In the genomic region with DNA sequence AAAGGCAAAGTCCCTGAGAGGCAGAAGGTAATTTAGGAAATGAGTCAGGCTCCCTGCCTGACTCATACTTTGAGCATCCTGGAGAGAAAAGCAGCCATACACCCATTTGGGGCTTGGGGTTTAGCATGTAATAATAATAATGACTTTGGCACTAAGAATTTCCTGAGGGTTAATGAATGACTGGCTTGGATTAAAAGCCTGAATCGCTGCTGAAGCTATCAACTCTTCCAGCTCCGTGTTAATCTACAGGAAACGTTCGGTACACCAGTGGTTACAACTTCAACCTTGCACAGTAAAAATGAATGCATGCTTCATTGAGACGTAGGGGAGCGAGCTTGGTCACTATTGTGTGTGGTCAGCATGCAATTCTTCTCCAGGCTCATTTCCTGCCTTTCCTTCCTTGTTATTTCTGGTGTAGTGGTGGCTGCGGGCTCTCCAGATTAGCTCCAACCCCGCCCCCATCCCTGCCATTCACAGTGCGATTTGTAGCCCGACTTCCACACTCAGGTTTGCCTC, we compare ENCODE assay signal across 10 mouse cellular contexts.
A peak's percentile ranks its signal among the peaks of the same experiment; 100 is the strongest.
DNase-seq lines count a peak whose midpoint lies in the region; ATAC-seq and TF ChIP-seq lines count a peak whose summit lies in the region.
"Had no signal": no experiment of that assay in that cellular context is flagged by ENCODE, and none has a peak within 500 bp of the region (broad histone marks: within the 10 kb centered on the region; RNA-seq: fewer than 3 reads in every experiment).

No protein-coding gene starts in this region.

- H3K36me3 ChIP-seq in heart, adult 2 months (ENCODE audit: control insufficient read depth, insufficient read depth, low read length), result no peaks in the 10 kb centered on the region
- no peaks in the 10 kb centered on the region for H3K36me3 ChIP-seq in kidney, embryonic 15.5 days
- H3K36me3 ChIP-seq: hindbrain, embryonic 12.5 days had no signal

- intact Hi-C loops in gastrocnemius, adult 2 months (cut with DNase I), result no loop called here
- intact Hi-C loops in heart, adult 2 months (cut with DNase I), result no loop called here

- no peak for DNase-seq in gastrocnemius, adult 2 months
- DNase-seq in gastrocnemius, adult 18-20 months (ENCODE audit: low spot score), result no peak
- peak in 1 of 2 experiments; percentile 22 for DNase-seq in heart, adult 2 months
- peak; percentile 20 for DNase-seq in lung, postnatal 36 days
- DNase-seq in frontal cortex, postnatal 14 days (ENCODE audit: low spot score in 2 of 2), result no peak
- no peak for DNase-seq in right cerebral cortex, postnatal 14 days
- no peak for DNase-seq in spleen, adult 12 weeks (ENCODE audit: low spot score)
- DNase-seq: adrenal gland, adult 8-10 months had no signal

- no peak for TF ChIP-seq POLR2A in heart, adult 2 months (IDR thresholded peaks at IDR 0.05; ENCODE audit: insufficient read depth, low read depth, low read length)

- no peak for TF ChIP-seq CTCF in gastrocnemius, adult 2 months (IDR thresholded peaks at IDR 0.05)
- no peak for TF ChIP-seq CTCF in heart, adult 2 months (IDR thresholded peaks at IDR 0.05)

- peak overlapping the region; percentile 20; the same call in 1 of the 2 replicates for H3K4me2 ChIP-seq in kidney, embryonic 15.5 days
- H3K4me2 ChIP-seq: hindbrain, embryonic 12.5 days had no signal

- H3K79me2 ChIP-seq in heart, adult 2 months (replicated peaks; ENCODE audit: control insufficient read depth, insufficient read depth, low read length), result no peaks in the 10 kb centered on the region

- no peak overlapping the region for H3K9ac ChIP-seq in heart, adult 2 months (ENCODE audit: low read depth, low read length)
- H3K9ac ChIP-seq in kidney, embryonic 15.5 days, result no peak overlapping the region
- H3K9ac ChIP-seq: hindbrain, embryonic 12.5 days had no signal

- H3K27me3 ChIP-seq in heart, adult 2 months (ENCODE audit: control insufficient read depth, insufficient read depth, low read length), result no peaks in the 10 kb centered on the region
- H3K27me3 ChIP-seq in kidney, embryonic 15.5 days, result no peaks in the 10 kb centered on the region
- H3K27me3 ChIP-seq: hindbrain, embryonic 12.5 days had no signal

- no peaks in the 10 kb centered on the region for H3K9me3 ChIP-seq in kidney, embryonic 15.5 days (replicated peaks)
- H3K9me3 ChIP-seq: hindbrain, embryonic 12.5 days had no signal

- peaks cover 13% of the 10 kb centered on the region for H3K4me1 ChIP-seq in heart, adult 2 months (ENCODE audit: control insufficient read depth, insufficient read depth, low read length)
- peaks cover 18% of the 10 kb centered on the region for H3K4me1 ChIP-seq in kidney, embryonic 15.5 days

- H3K4me3 ChIP-seq in gastrocnemius, adult 2 months, result no peak overlapping the region
- no peak overlapping the region for H3K4me3 ChIP-seq in heart, adult 2 months
- no peak overlapping the region for H3K4me3 ChIP-seq in kidney, embryonic 15.5 days (replicated peaks)
- H3K4me3 ChIP-seq: hindbrain, embryonic 12.5 days had no signal

- H3K27ac ChIP-seq in gastrocnemius, adult 2 months, result peak overlapping the region; percentile 28; the same call in 1 of the 2 replicates
- H3K27ac ChIP-seq in heart, adult 2 months, result peak overlapping the region; percentile 43
- H3K27ac ChIP-seq in kidney, embryonic 15.5 days, result peak overlapping the region; percentile 85
- H3K27ac ChIP-seq: hindbrain, embryonic 12.5 days had no signal

- ATAC-seq in kidney, embryonic 15.5 days (replicated peaks; ENCODE audit: low FRiP score), result peak; percentile 49

- 19% methylated on average over 10 of the region's 10 CpGs for WGBS in heart, adult 2 months
- 26% methylated on average over 10 of the region's 10 CpGs for WGBS in kidney, embryonic 15.5 days

- TF ChIP-seq EP300 in heart, adult 2 months (IDR thresholded peaks at IDR 0.05; ENCODE audit: insufficient read depth, low read depth, low read length), result no peak

Comparison
In these comparisons a context has a peak if more than half of its experiments do, and no peak if none do; other contexts are left out.
1. H3K27ac ChIP-seq: peak in every context shown above with its lines; median percentile 85 in kidney, embryonic 15.5 days; 43 in heart, adult 2 months; 28 in gastrocnemius, adult 2 months.